Mouse (Mus musculus): Measurements from ENCODE around the gene Ptprn2. TPM values are rescaled to one million over a fixed set of nuclear protein-coding genes. Genes with fewer than 3 reads are reported as not detected.

Ptprn2 gene
- polyA plus RNA-seq, 1 experiment from 2014 or later: 0.07 TPM

- H3K9ac ChIP-seq (ENCODE audit: low read length): no peak overlapping the region
- no peaks in the 10 kb centered on the region for H3K9me3 ChIP-seq (replicated peaks; ENCODE audit: control insufficient read depth, low read length)
- ATAC-seq (replicated peaks; ENCODE audit: extremely low read depth, insufficient read depth, low FRiP score): no peak
- H3K27ac ChIP-seq (ENCODE audit: low read length): no peak overlapping the region
- H3K4me3 ChIP-seq (ENCODE audit: low read length): no peak overlapping the region
- no peaks in the 10 kb centered on the region for H3K36me3 ChIP-seq (ENCODE audit: control insufficient read depth, insufficient read depth)
- H3K4me2 ChIP-seq (ENCODE audit: low read depth, low read length): no peak overlapping the region
- no peaks in the 10 kb centered on the region for H3K27me3 ChIP-seq (ENCODE audit: control insufficient read depth, insufficient read depth, low read length)
- WGBS: 68% methylated on average over 4 of the region's 4 CpGs
- no peaks in the 10 kb centered on the region for H3K4me1 ChIP-seq (ENCODE audit: control insufficient read depth, insufficient read depth, low read length)
Observed at GRCm38 (mm10) chr12:116661018-116661417, 175.5 kb downstream of the Ptprn2 start.

DNA sequence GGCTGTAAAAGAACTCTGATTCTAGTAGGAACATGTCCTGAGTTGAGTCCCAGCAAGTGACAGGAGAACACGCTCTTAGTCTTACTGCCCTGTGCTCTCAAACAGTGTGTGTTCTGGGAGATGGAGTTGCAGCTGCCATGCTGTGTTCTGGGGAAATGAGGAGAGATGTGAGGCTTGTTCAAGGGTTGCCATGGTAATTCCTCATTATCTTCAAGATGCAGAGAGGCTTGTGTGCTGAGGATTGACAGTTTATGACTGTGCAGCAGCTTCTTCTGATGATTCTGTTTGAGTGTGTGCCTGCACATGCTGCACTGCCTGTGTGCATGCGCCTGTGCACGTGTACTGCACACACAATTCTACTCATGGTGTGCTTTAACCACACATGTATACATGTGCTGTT is 192.2 kb downstream of the Ptprn2 start:
- no peaks in the 10 kb centered on the region for H3K9me3 ChIP-seq (replicated peaks; ENCODE audit: control insufficient read depth, low read length)
- no peak overlapping the region for H3K4me3 ChIP-seq (ENCODE audit: low read length)
- WGBS: 75% methylated on average over 3 of the region's 3 CpGs

GRCm38 (mm10) chr12:116689832-116690231 is 204.3 kb downstream of the Ptprn2 start:
- no peak overlapping the region for H3K27ac ChIP-seq (ENCODE audit: low read length)
- H3K9me3 ChIP-seq (replicated peaks; ENCODE audit: control insufficient read depth, low read length): no peaks in the 10 kb centered on the region
- no peaks in the 10 kb centered on the region for H3K4me1 ChIP-seq (ENCODE audit: control insufficient read depth, insufficient read depth, low read length)
- no peaks in the 10 kb centered on the region for H3K27me3 ChIP-seq (ENCODE audit: control insufficient read depth, insufficient read depth, low read length)
- H3K9ac ChIP-seq (ENCODE audit: low read length): no peak overlapping the region
- H3K4me3 ChIP-seq (ENCODE audit: low read length): no peak overlapping the region
- 88% methylated on average over 2 of the region's 2 CpGs for WGBS
- no peaks in the 10 kb centered on the region for H3K36me3 ChIP-seq (ENCODE audit: control insufficient read depth, insufficient read depth)
- no peak overlapping the region for H3K4me2 ChIP-seq (ENCODE audit: low read depth, low read length)
- no peak for ATAC-seq (replicated peaks; ENCODE audit: extremely low read depth, insufficient read depth, low FRiP score)

More for the DNA sequence above, 192.2 kb downstream of the Ptprn2 start:
- no peaks in the 10 kb centered on the region for H3K4me1 ChIP-seq (ENCODE audit: control insufficient read depth, insufficient read depth, low read length)
- H3K4me2 ChIP-seq (ENCODE audit: low read depth, low read length): no peak overlapping the region
- H3K27ac ChIP-seq (ENCODE audit: low read length): no peak overlapping the region
- H3K27me3 ChIP-seq (ENCODE audit: control insufficient read depth, insufficient read depth, low read length): no peaks in the 10 kb centered on the region
- no peak for ATAC-seq (replicated peaks; ENCODE audit: extremely low read depth, insufficient read depth, low FRiP score)
- H3K36me3 ChIP-seq (ENCODE audit: control insufficient read depth, insufficient read depth): no peaks in the 10 kb centered on the region
- no peak overlapping the region for H3K9ac ChIP-seq (ENCODE audit: low read length)

DNA sequence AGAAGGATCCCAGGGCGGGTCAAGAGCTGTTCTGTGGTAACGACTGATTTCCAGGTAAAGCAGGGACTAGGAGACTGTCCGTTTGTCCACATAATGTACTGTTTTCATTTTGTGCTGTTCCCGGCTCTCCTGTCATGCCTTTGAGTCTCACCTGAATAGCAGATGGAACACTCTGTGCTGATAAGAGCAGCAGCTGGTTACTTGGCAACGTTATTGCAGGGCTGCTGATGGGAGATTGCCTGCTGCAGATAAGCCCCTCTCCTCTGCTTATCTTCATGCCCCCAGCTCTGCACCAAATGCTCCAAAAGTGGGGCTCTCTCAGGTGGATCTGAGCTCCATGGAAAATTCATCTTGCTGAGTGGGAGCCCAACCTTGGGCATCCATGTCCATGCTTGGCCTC is 224.0 kb downstream of the Ptprn2 start:
- 51% methylated on average over 5 of the region's 5 CpGs for WGBS
- no peaks in the 10 kb centered on the region for H3K27me3 ChIP-seq (ENCODE audit: control insufficient read depth, insufficient read depth, low read length)
- no peak overlapping the region for H3K9ac ChIP-seq (ENCODE audit: low read length)
- H3K4me3 ChIP-seq (ENCODE audit: low read length): no peak overlapping the region
- no peaks in the 10 kb centered on the region for H3K4me1 ChIP-seq (ENCODE audit: control insufficient read depth, insufficient read depth, low read length)
- H3K36me3 ChIP-seq (ENCODE audit: control insufficient read depth, insufficient read depth): no peaks in the 10 kb centered on the region
- no peak for ATAC-seq (replicated peaks; ENCODE audit: extremely low read depth, insufficient read depth, low FRiP score)
- no peak overlapping the region for H3K27ac ChIP-seq (ENCODE audit: low read length)
- no peak overlapping the region for H3K4me2 ChIP-seq (ENCODE audit: low read depth, low read length)
- no peaks in the 10 kb centered on the region for H3K9me3 ChIP-seq (replicated peaks; ENCODE audit: control insufficient read depth, low read length)

GRCm38 (mm10) chr12:116710716-116711115 is 225.2 kb downstream of the Ptprn2 start:
- 59% methylated on average over 3 of the region's 3 CpGs for WGBS
- Histone ChIP-seq H3K9me3 (replicated peaks; ENCODE audit: control insufficient read depth, low read length) (no peaks in the 10 kb centered on the region), H3K27ac (ENCODE audit: low read length) (no peak overlapping the region), H3K4me3 (ENCODE audit: low read length) (no peak overlapping the region), H3K27me3 (ENCODE audit: control insufficient read depth, insufficient read depth, low read length) (no peaks in the 10 kb centered on the region), H3K4me1 (ENCODE audit: control insufficient read depth, insufficient read depth, low read length) (no peaks in the 10 kb centered on the region), H3K36me3 (ENCODE audit: control insufficient read depth, insufficient read depth) (no peaks in the 10 kb centered on the region), H3K9ac (ENCODE audit: low read length) (no peak overlapping the region), H3K4me2 (ENCODE audit: low read depth, low read length) (no peak overlapping the region)
- ATAC-seq (replicated peaks; ENCODE audit: extremely low read depth, insufficient read depth, low FRiP score): no peak

GRCm38 (mm10) chr12:116711133-116711532 is 225.6 kb downstream of the Ptprn2 start:
- Histone ChIP-seq H3K9me3 (replicated peaks; ENCODE audit: control insufficient read depth, low read length) (no peaks in the 10 kb centered on the region), H3K4me1 (ENCODE audit: control insufficient read depth, insufficient read depth, low read length) (no peaks in the 10 kb centered on the region), H3K9ac (ENCODE audit: low read length) (no peak overlapping the region), H3K27me3 (ENCODE audit: control insufficient read depth, insufficient read depth, low read length) (no peaks in the 10 kb centered on the region), H3K27ac (ENCODE audit: low read length) (no peak overlapping the region), H3K4me3 (ENCODE audit: low read length) (no peak overlapping the region), H3K36me3 (ENCODE audit: control insufficient read depth, insufficient read depth) (no peaks in the 10 kb centered on the region), H3K4me2 (ENCODE audit: low read depth, low read length) (no peak overlapping the region)
- no peak for ATAC-seq (replicated peaks; ENCODE audit: extremely low read depth, insufficient read depth, low FRiP score)
- WGBS: 85% methylated on average over 6 of the region's 6 CpGs

DNA sequence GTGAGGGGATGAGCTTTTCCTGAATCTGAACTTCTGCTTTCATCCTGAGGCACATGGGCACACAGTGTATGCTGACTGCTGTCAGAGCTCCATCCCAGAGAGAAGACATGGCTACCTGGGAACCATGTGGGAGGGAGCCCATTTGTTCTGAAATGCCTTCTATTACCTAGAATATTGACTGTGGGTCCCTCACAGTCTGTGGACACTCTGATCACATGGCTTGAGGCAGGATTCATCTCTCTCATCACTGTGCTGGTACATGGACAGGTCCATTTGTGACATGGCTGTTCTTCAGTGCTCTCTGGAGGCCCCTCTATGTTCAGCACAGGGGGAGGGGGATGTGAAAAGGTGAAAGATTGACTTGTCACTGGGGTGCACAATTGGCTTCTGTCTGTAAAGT is 227.6 kb downstream of the Ptprn2 start:
- ATAC-seq (replicated peaks; ENCODE audit: extremely low read depth, insufficient read depth, low FRiP score): no peak
- Histone ChIP-seq H3K36me3 (ENCODE audit: control insufficient read depth, insufficient read depth) (no peaks in the 10 kb centered on the region), H3K27me3 (ENCODE audit: control insufficient read depth, insufficient read depth, low read length) (no peaks in the 10 kb centered on the region), H3K27ac (ENCODE audit: low read length) (no peak overlapping the region), H3K4me2 (ENCODE audit: low read depth, low read length) (no peak overlapping the region), H3K9me3 (replicated peaks; ENCODE audit: control insufficient read depth, low read length) (no peaks in the 10 kb centered on the region), H3K4me1 (ENCODE audit: control insufficient read depth, insufficient read depth, low read length) (no peaks in the 10 kb centered on the region), H3K4me3 (ENCODE audit: low read length) (no peak overlapping the region), H3K9ac (ENCODE audit: low read length) (no peak overlapping the region)

- Histone ChIP-seq H3K27me3 (ENCODE audit: control insufficient read depth, insufficient read depth, low read length) (no peaks in the 10 kb centered on the region), H3K27ac (ENCODE audit: low read length) (no peak overlapping the region), H3K9me3 (replicated peaks; ENCODE audit: control insufficient read depth, low read length) (no peaks in the 10 kb centered on the region), H3K9ac (ENCODE audit: low read length) (no peak overlapping the region), H3K36me3 (ENCODE audit: control insufficient read depth, insufficient read depth) (no peaks in the 10 kb centered on the region), H3K4me1 (ENCODE audit: control insufficient read depth, insufficient read depth, low read length) (no peaks in the 10 kb centered on the region), H3K4me3 (ENCODE audit: low read length) (no peak overlapping the region), H3K4me2 (ENCODE audit: low read depth, low read length) (no peak overlapping the region)
- ATAC-seq (replicated peaks; ENCODE audit: extremely low read depth, insufficient read depth, low FRiP score): no peak
- 80% methylated on average over 2 of the region's 2 CpGs for WGBS
Observed at GRCm38 (mm10) chr12:116721062-116721461, 235.5 kb downstream of the Ptprn2 start.

- Histone ChIP-seq H3K4me3 (ENCODE audit: low read length) (no peak overlapping the region), H3K9me3 (replicated peaks; ENCODE audit: control insufficient read depth, low read length) (no peaks in the 10 kb centered on the region), H3K4me2 (ENCODE audit: low read depth, low read length) (no peak overlapping the region), H3K36me3 (ENCODE audit: control insufficient read depth, insufficient read depth) (no peaks in the 10 kb centered on the region), H3K27ac (ENCODE audit: low read length) (no peak overlapping the region), H3K4me1 (ENCODE audit: control insufficient read depth, insufficient read depth, low read length) (no peaks in the 10 kb centered on the region), H3K27me3 (ENCODE audit: control insufficient read depth, insufficient read depth, low read length) (no peaks in the 10 kb centered on the region), H3K9ac (ENCODE audit: low read length) (no peak overlapping the region)
- no peak for ATAC-seq (replicated peaks; ENCODE audit: extremely low read depth, insufficient read depth, low FRiP score)
- 85% methylated on average over 5 of the region's 5 CpGs for WGBS
Observed at GRCm38 (mm10) chr12:116740141-116740540, 254.6 kb downstream of the Ptprn2 start.

DNA sequence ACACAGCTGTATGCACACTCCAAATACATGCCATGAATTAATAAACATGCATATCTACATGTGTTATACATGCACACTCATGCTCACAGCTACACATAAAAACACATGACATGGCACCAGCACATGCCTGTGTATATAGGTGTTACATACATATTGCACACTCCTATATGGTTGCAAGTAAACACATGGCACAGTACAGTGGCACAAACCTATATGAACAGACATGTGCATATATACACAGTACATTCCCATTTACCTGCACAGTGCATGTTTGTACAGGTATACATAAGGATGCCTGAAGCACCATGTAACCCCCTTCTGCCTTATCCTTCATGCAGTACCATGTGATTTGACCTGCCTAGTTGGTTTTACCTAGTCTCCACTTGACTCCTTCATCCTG is 255.8 kb downstream of the Ptprn2 start:
- Histone ChIP-seq H3K4me3 (ENCODE audit: low read length) (no peak overlapping the region), H3K9me3 (replicated peaks; ENCODE audit: control insufficient read depth, low read length) (no peaks in the 10 kb centered on the region), H3K36me3 (ENCODE audit: control insufficient read depth, insufficient read depth) (no peaks in the 10 kb centered on the region), H3K4me1 (ENCODE audit: control insufficient read depth, insufficient read depth, low read length) (no peaks in the 10 kb centered on the region), H3K4me2 (ENCODE audit: low read depth, low read length) (no peak overlapping the region), H3K27ac (ENCODE audit: low read length) (no peak overlapping the region), H3K27me3 (ENCODE audit: control insufficient read depth, insufficient read depth, low read length) (no peaks in the 10 kb centered on the region), H3K9ac (ENCODE audit: low read length) (no peak overlapping the region)
- ATAC-seq (replicated peaks; ENCODE audit: extremely low read depth, insufficient read depth, low FRiP score): no peak

All from heart, embryonic 16.5 days (tissue).